Mouse (Mus musculus): ENCODE data around the gene Negr1. TPM values are rescaled to one million over a fixed set of nuclear protein-coding genes. Genes with fewer than 3 reads are reported as not detected.

Negr1 gene
- total RNA-seq, 2 experiments from 2014 or later: 284 to 293 TPM

DNA sequence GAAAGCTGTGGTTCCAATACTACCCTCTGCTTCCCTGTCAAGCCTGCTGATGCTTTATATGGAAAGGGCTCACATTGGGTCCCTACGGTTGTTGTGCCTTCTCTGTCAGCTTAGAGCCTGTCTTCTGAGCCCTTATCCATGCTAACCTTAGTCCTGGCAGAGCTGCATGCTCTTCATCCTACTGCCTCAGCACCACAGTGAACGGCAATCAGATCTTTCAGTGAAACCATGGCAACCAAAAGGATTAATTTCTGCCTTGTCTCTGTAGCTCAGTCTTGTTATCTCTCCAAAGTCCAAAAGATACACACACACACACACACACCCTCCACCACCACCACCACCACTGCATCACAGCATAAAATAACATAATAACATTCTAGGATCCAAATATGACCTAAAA is 656.2 kb downstream of the Negr1 start:
- intact Hi-C loops (cut with DNase I): loop anchor here (10.0 kb wide), 1 partner anchor 653 kb away; the partner anchor contains the start of gene Negr1

DNA sequence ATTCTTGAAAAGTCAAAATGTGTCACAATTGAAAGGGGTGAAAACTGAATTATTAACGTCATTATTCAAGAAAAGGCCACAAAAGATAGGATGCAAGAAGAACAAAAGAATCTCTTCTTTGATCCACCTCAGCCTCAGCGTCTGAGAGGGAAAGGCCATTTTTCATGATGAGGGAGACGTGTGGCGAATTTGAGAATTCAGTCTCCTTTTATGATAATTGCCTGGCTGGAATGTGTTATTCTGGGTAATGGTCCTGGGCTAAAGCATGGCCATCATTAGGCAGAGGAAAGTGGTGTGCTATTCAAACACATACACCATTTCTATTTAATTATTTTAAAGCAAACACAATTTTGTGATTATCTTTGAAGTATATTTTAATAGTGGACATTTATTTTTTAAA is 663.3 kb downstream of the Negr1 start:
- DNase-seq (ENCODE audit: extremely low spot score in 1 of 2, low spot score in 2 of 2): no peak
- intact Hi-C loops (cut with DNase I): no loop called here

More for the DNA sequence above, 656.2 kb downstream of the Negr1 start:
- no peak for DNase-seq (ENCODE audit: extremely low spot score in 1 of 2, low spot score in 2 of 2)

DNA sequence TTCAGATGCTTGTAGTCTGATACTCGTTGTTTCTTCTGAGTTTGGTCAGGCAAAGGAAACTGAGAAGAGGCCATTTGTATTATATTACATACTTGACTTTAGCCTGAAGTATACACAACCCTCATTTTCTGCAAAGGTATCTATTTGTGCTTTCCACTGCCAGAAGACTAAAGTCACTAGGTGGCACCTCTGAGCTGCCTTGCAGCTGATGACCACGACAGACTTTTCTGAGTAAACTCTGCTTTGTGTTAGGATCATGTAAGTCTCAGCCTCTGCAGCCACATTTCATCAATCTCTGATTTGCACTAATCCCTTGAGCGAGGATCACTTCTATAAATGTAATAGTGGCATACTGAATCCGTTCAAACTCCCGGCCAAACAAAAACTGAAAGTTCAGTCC is 671.1 kb downstream of the Negr1 start:
- peak in 1 of 2 experiments; percentile 23 for DNase-seq (ENCODE audit: extremely low spot score in 1 of 2, low spot score in 2 of 2)
- intact Hi-C loops (cut with DNase I): loop anchor here (5.0 kb wide), 1 partner anchor 215 kb away; no protein-coding TSS in a partner anchor

DNA sequence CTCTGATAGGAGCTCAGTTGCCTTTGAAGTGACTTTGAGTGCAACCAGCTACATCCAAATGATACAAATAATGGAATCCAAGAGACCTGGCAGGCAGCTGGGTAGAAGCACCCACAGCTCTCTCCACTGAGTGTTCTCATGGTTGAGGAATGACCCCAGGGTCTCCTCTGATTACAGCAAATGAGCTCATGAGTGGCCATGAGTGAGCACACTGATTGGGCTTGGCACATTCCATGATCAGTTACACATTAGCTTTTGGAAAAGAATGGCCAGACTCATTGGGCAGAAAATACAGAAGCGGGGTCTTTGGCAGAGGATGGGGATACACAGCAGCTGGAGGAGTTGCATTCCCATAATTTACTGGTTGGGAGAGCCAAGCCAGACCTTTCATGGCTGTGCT is 678.6 kb downstream of the Negr1 start:
- DNase-seq (ENCODE audit: extremely low spot score in 1 of 2, low spot score in 2 of 2): no peak
- intact Hi-C loops (cut with DNase I): no loop called here

DNA sequence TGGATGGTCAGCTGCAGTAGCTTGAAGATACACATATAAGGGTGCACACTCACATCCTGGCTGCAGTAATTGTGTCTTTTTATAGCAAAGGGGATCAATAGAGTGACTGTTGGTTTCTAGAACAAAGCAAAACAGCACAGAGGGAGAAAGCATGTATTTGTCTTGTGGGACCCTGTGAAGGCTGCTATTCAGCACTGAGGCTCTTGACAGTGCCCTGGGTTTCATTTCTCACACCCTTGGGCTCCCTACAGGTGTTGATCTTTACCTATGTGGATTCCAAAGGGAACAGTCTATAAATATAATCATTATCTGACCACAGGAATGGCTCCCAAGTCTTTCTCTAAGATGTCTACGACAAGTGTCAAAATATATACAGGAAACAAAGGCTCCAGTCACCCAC is 693.9 kb downstream of the Negr1 start:
- intact Hi-C loops (cut with DNase I): no loop called here

DNA sequence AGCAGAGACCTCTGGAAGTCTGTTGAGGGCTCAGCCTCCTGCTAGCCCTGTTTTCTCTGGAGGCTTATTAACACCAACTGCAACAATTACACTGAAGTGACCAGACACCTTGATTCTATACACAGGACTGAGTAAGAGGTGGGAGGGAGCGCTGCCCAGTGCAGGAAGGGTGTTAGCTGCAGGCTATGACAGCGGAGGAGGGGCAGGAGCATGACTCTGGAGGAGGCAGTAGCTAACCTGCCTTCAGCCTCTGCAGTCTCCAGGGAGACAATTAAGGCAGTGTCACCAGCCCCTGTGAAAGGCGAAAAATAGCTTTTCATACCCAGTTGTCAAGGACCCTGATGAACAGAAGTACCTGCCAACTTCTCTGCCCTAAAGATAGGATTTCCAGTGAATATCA is 694.3 kb downstream of the Negr1 start:
- peak in 1 of 2 experiments; percentile 23 for DNase-seq (ENCODE audit: extremely low spot score in 1 of 2, low spot score in 2 of 2)
- intact Hi-C loops (cut with DNase I): no loop called here

More for the DNA sequence above, 693.9 kb downstream of the Negr1 start:
- no peak for DNase-seq (ENCODE audit: extremely low spot score in 1 of 2, low spot score in 2 of 2)

DNA sequence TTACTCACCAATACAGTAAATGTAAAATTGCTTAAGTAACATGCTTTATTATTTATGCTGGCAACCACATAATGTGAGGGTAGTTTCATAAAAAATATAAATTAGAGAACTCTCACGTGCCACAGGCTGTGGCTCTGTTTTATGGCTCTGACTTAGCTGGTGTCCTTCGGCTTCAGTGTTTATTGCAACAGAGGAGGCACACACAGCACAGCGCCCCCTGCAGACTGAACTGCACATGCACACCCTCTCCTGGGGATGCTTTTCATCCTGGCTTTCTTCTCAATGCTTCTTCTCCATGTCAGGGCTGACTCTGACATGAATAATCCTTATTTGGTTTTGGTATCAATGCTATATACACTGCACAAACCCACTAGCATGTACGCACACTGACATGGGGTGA is 707.1 kb downstream of the Negr1 start:
- intact Hi-C loops (cut with DNase I): no loop called here
- DNase-seq (ENCODE audit: extremely low spot score in 1 of 2, low spot score in 2 of 2): no peak

DNA sequence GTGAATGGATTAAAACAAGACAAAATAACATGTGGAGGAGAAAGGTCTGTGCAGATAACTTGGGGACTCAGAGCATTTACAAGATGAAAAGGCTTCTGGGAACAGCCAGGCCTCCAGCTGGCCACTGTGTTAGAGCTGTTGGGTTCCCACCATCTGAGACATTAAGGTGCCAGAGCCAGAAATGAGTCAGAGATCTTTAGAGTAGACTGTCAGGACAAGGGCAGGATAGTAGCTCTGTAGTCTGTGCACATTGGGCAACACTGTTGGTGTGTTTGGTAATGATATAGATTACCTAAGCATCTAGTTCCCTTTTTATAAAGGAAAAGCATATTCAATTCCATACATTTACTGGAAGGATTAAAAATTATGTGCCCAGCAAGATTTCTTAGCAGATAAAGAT is 710.8 kb downstream of the Negr1 start:
- no peak for DNase-seq (ENCODE audit: extremely low spot score in 1 of 2, low spot score in 2 of 2)
- intact Hi-C loops (cut with DNase I): no loop called here

DNA sequence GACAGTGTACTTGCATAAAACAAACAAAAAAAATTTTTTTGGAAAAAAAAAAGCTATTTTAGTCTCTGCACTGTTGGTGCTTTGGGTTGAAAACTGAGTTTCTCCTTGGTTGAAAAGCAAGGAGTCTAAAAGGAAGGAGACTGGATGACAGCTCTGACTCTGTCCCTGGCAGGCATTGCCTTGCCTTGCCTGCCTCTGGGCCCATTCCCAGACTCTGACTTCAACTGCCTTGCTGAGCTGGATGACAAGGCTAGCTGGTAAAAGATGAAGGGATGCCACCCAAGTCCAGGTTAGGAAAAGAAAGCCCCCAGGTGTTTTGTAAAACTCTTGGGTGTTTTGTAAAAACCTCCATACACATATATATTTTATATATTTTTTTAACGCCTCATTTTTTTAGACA is 712.5 kb downstream of the Negr1 start:
- intact Hi-C loops (cut with DNase I): no loop called here
- DNase-seq (ENCODE audit: extremely low spot score in 1 of 2, low spot score in 2 of 2): no peak

DNA sequence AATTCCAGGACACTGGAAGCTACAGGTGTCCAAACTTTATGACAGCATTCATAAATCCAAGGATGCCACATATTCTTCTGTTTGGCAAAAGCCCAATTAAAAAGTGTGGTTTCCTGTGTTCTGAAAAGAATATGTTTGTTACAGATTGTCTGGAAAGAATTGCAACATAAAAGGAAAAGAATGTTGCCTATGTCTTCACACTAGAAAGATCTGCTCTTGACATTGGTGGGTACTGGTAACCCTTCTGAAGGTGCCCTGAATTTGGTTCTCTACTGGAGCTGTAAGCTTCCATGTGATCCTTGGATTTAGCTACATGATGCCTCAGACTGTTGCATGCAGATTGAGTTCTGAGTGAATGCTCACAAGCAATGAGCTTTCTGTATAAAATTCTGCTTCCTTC is 718.1 kb downstream of the Negr1 start:
- DNase-seq (ENCODE audit: extremely low spot score in 1 of 2, low spot score in 2 of 2): no peak
- intact Hi-C loops (cut with DNase I): no loop called here

DNA sequence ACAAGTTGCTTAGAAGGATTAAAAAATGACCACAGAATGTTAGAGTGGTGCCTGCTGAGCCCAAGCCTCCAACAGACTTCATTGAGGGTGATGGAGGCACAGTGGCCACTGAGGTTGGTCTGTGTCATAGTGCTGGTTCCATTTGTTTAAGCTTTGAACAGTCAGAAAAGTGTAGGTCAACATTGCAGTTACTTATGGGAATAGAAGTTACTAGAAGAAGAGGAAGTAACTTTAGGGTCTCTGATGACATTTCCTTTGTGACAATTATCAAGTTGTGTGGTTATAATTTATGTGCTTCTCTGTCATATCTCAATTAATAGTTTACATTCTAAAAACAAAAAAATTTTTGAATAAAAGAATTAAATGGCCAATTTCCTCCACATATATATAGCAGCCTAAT is 719.7 kb downstream of the Negr1 start:
- no peak for DNase-seq (ENCODE audit: extremely low spot score in 1 of 2, low spot score in 2 of 2)
- intact Hi-C loops (cut with DNase I): no loop called here

DNA sequence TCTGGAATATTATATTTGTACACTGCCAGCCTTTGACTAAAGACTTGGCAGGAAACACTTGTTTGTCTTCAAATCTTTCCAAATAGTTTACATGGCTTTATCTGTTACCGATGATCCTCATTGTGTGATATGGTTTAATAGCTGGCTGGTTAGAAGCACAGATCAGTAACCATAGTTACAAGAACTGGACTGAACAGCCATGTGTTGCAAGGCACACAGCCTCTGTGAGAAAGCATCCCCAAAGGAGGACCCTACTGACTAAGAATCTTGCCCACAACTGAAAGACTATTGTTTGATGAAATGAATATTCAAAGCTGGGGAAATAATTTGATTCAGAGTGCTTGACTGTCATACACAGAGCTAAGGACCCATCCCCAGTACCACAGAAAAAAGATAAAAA is 729.7 kb downstream of the Negr1 start:
- intact Hi-C loops (cut with DNase I): no loop called here

DNA sequence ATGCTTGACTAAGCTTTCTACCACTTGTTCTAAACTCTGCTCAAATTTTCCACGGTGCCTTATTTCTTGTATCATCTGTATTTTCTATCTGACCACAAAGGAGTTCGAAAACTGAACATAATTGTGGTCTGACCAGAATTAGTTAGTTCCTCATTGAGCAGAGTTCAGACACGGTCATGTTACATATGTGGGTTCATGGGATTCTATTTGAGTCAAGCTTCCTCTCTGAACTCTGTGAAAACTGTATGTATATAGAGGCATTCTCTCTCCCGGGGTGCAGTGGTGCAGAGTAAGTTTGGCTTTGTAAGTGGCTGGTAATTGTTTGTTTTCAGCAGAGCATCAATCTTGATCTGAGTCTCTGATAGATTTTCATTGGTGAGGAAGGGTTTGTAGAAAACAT is 735.6 kb downstream of the Negr1 start:
- DNase-seq (ENCODE audit: extremely low spot score in 1 of 2, low spot score in 2 of 2): no peak
- intact Hi-C loops (cut with DNase I): no loop called here

More for the DNA sequence above, 729.7 kb downstream of the Negr1 start:
- DNase-seq (ENCODE audit: extremely low spot score in 1 of 2, low spot score in 2 of 2): no peak

DNA sequence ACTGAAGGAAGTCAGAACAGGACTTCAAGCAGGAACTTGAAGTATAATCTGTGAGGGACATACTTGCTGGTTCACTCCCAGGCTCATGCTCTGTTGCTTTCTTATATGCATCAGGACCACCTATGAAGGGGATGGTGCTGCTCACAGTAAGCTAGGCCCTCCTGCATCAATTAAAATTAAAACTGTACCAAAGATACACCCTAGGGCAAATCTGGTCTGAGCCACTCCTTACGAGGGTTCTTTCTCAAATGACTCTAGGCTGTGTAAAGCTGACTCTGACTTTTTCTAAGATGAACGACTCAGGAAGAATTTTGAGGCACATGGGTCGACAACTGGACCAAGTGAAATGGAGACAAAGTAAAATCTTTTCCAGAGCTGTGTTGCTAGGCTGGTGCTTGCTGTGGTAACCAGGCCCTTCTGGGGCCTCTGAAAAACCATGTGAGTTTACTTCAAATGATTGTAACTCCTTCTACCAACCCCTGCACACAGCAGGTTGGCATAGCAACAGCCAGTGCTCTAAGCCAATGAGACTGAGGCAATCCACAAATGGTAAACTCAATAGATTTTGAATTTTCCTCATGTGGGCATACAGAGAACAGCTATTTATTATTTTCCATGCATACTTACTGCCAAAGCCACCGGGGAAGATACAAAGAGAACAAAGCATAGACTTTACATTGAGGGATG is 742.0 kb downstream of the Negr1 start:
- intact Hi-C loops (cut with DNase I): no loop called here
- no peak for DNase-seq (ENCODE audit: extremely low spot score in 1 of 2, low spot score in 2 of 2)

DNA sequence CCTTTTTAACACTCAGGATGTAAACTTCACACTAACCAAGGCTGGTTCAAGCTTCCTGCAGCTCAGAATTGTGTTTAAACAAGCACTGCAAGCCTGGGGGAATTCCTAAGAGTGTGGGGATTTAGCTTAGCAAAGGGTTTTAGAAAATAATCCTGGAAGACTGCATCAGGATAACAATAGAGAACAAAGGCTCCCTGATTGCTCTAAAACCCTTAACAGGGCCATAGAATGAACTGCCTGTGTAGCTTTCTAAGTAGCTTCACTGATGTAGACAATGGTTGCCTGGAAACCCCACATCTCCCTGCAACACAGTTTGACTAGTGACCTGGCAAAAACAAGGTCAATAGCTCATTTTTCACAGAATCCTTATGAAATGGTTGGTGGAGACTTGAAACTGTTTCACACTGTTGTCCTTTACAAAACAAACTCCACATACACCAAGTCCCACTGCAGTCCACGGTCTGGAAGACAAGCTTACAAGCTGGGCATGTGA is 759.5 kb downstream of the Negr1 start:
- intact Hi-C loops (cut with DNase I): no loop called here
- no peak for DNase-seq (ENCODE audit: extremely low spot score in 1 of 2, low spot score in 2 of 2)

DNA sequence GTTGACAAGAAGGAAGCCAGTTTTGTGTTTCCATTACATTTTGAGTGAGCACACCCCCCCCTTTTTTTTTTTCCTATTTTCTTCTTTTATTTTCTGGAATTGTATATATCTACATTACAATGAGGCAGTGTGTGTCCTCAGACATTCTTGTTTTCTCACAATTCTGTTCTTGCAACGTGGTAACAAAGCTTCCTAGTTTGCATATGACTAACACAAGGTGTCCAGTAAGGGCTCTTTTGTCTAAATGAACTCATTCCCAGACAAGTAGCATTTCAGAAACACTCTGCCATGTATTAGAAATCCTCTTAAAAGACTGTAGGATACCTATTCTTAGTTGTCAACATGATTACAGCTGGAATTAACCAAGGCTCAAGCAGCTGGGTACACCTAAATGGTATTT is 760.2 kb downstream of the Negr1 start:
- no peak for DNase-seq (ENCODE audit: extremely low spot score in 1 of 2, low spot score in 2 of 2)
- intact Hi-C loops (cut with DNase I): no loop called here

DNA sequence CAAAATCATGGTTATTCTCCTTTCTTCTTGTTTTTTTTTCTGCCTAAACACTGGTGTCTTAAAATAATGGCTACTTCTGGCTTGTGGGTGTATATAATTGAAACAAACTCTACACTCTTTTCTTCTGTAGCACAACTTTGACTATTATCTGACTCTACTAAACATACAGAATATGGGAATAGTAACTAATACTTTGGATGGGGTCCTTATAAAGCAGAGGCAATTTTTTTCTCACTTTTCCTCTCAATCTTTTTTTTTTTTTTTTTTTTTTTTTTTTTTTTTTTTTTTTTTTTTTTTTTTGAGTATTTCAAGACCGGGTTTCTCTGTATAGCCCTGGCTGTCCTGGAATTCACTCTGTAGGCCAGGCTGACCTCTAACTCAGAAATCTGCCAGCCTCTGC is 772.6 kb downstream of the Negr1 start:
- intact Hi-C loops (cut with DNase I): no loop called here
- DNase-seq (ENCODE audit: extremely low spot score in 1 of 2, low spot score in 2 of 2): no peak

DNA sequence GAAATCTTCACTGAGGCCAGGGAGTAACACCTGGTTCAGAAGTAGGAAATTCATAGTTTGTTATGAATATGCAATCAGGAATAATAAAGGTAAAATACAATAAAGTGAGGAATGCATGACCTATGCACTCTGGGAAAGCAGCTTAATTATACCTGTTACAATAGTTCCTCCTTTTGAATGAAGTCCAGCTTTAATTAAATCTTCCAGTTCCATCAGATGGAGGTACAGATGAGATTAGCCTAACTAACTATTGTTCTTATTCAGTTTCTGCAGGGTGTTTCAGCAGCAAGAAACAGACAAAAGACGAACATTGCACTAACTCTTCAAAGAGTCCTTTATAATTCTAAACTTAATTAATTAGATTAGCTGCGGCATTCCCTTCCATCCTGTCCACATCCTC is 787.9 kb downstream of the Negr1 start:
- intact Hi-C loops (cut with DNase I): no loop called here
- DNase-seq (ENCODE audit: extremely low spot score in 1 of 2, low spot score in 2 of 2): no peak

DNA sequence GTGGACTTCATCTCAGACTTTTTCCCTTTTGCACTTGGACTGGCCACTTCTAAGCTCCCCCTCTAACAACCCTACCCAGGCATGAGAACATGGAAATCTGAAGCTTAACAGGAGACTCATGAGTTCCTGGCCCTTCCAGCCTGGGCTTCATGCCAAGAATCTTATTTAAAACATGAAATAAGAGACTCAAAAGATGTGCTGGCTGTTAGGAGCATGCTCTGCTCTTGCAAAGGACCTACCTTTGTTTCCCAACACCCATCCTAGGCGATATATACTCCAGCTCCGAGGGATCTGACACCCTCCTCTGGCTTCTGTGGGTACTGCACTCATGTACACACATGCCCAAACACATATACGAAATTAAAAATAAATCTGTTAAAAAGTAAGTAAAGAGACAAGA is 797.3 kb downstream of the Negr1 start:
- intact Hi-C loops (cut with DNase I): no loop called here
- DNase-seq (ENCODE audit: extremely low spot score in 1 of 2, low spot score in 2 of 2): peak in 1 of 2 experiments; percentile 20

DNA sequence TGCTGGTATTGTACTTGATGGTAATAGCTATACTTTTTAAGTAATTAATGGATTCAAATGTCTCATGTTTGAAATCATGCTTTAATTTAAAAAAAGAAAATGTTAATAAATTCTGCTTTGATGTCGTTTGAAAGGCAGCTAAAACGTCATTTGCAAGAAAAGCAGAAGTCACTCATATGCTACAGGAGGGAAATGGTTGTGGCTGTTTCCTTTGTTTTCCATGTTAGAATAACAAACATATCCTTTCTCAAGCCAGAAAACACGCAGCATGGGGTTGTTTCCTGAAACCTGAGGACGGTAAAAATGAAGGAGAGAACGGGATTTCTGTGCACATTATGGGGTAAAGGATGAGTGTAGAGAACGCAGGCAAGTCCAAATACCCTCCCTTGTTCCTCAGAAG is 798.2 kb downstream of the Negr1 start:
- intact Hi-C loops (cut with DNase I): no loop called here

More for the DNA sequence above, 798.2 kb downstream of the Negr1 start:
- no peak for DNase-seq (ENCODE audit: extremely low spot score in 1 of 2, low spot score in 2 of 2)
